Mouse (Mus musculus) limb, embryonic 10.5 days (tissue): Measurements from ENCODE around the gene D630036H23Rik. TPM values are rescaled to one million over a fixed set of nuclear protein-coding genes. Genes with fewer than 3 reads are reported as not detected.
"Not testable (repeated sequence)": the region's sequence is repeated elsewhere in the genome, so short reads cannot be mapped to it uniquely, and the experiment has no call there.

ENCODE experiments used
- DNase-seq: peaks from one replicate; pipeline ENCODE4 v3.0.0-alpha.2; 2017; ENCODE audit warnings: low spot score
- H3K27ac ChIP-seq: fragments of 300-500 bp; sonication (generic); 2 replicates; pipeline ENCODE4 v1.5.1; 2016; ENCODE audit warnings: mild to moderate bottlenecking
- H3K27me3 ChIP-seq: fragments of 300-500 bp; sonication (generic); 2 replicates; pipeline ENCODE4 v1.6.1; 2016; ENCODE audit warnings: low read depth, mild to moderate bottlenecking; ENCODE audit not compliant: poor library complexity, severe bottlenecking
- H3K36me3 ChIP-seq: fragments of 300-500 bp; sonication (generic); 2 replicates; pipeline ENCODE4 v1.6.1; 2016; ENCODE audit warnings: mild to moderate bottlenecking, moderate library complexity
- H3K4me1 ChIP-seq: fragments of 300-500 bp; sonication (generic); 2 replicates; pipeline ENCODE4 v1.6.1; 2016
- H3K4me3 ChIP-seq: fragments of 300-500 bp; sonication (generic); 2 replicates; pipeline ENCODE4 v1.5.1; 2016; ENCODE audit warnings: mild to moderate bottlenecking, moderate library complexity
- H3K9me3 ChIP-seq: fragments of 300-500 bp; sonication (generic); replicated peaks from 2 replicates; pipeline ENCODE4 v1.6.1; 2016; ENCODE audit warnings: mild to moderate bottlenecking
- WGBS: fragments of 180-500 bp; shearing (Covaris S2); methylation state at CpG from one replicate; pipeline ENCODE4 v1.1.7; 2016; 5-methylcytosine and 5-hydroxymethylcytosine counted together
- polyA plus RNA-seq: library from polyadenylated mRNA; unstranded; fragments of >200 nt; fragmentation: Nextera tagmentation; extraction: Ambion mirVana; gene quantifications from 2 replicates; pipeline ENCODE4 v1.2.1, GENCODE M21; 2016

D630036H23Rik gene
- 0.49 and 0.91 TPM in 2 replicates for polyA plus RNA-seq

- H3K36me3 ChIP-seq = no peaks in the 10 kb centered on the region
- peaks cover 25% of the 10 kb centered on the region for H3K4me1 ChIP-seq
- no peaks in the 10 kb centered on the region for H3K27me3 ChIP-seq
- peak within 1 kb of the TSS; percentile 81 for H3K4me3 ChIP-seq
- H3K9me3 ChIP-seq = no peaks in the 10 kb centered on the region
- WGBS = under 1% methylated on average over 64 of the region's 64 CpGs
- H3K27ac ChIP-seq = peak within 1 kb of the TSS; percentile 99
- DNase-seq = peak; percentile 90
Measured at GRCm38 (mm10) chr12:36381441-36382340, at the start of gene D630036H23Rik, which contains the start of gene Ispd. TSS of gene D630036H23Rik (minus strand) at chr12:36382181. TSS of gene Ispd (plus strand) at chr12:36381450.

GRCm38 (mm10) chr12:36426163-36427045, 44.4 kb upstream of the D630036H23Rik start:
- WGBS = 76% methylated on average over 15 of the region's 15 CpGs
- H3K36me3 ChIP-seq = no peaks in the 10 kb centered on the region
- 0 out of 2 replicates have a peak, but pooled peaks cover 3% of the 10 kb centered on the region for H3K4me1 ChIP-seq
- no peaks in the 10 kb centered on the region for H3K27me3 ChIP-seq
- H3K9me3 ChIP-seq = no peaks in the 10 kb centered on the region
- no peak for DNase-seq
- no peak overlapping the region for H3K27ac ChIP-seq
- H3K4me3 ChIP-seq = no peak overlapping the region

- DNase-seq = no peak
- no peaks in the 10 kb centered on the region for H3K27me3 ChIP-seq
- H3K4me3 ChIP-seq = no peak overlapping the region
- 94% methylated on average over 7 of the region's 7 CpGs for WGBS
- H3K36me3 ChIP-seq = no peaks in the 10 kb centered on the region
- 0 out of 2 replicates have a peak, but pooled peaks cover 3% of the 10 kb centered on the region for H3K4me1 ChIP-seq
- no peak overlapping the region for H3K27ac ChIP-seq
- no peaks in the 10 kb centered on the region for H3K9me3 ChIP-seq
Measured at GRCm38 (mm10) chr12:36425258-36425657, 43.3 kb upstream of the D630036H23Rik start.

- 0 out of 2 replicates have a peak overlapping the region, but pooled peaks have one; percentile 19 for H3K27ac ChIP-seq
- H3K27me3 ChIP-seq = no peaks in the 10 kb centered on the region
- WGBS = 70% methylated on average over 10 of the region's 10 CpGs
- H3K4me3 ChIP-seq = no peak overlapping the region
- H3K36me3 ChIP-seq = no peaks in the 10 kb centered on the region
- no peaks in the 10 kb centered on the region for H3K9me3 ChIP-seq
- no peak for DNase-seq
- H3K4me1 ChIP-seq = 0 out of 2 replicates have a peak, but pooled peaks cover 3% of the 10 kb centered on the region
Measured at GRCm38 (mm10) chr12:36423677-36424076, 41.7 kb upstream of the D630036H23Rik start.

DNA sequence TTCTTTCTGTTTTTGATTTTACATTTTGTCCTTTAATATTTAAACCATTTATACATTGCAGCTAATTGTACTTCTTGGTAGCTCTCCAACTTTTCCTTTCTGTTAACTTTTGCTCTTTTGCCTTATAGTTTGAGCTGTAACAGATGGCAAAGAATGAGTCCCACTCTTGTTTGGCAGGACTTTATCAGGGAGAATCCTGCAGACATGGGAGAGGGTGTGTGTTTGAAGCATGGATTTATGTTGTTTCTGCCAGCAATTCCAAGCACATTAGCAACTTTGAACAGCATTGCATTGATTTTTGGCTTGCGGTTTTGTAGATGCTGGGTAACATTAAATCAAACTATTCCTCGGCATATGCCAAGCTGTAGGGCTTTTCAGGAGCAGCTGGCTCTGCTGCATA, 13.1 kb upstream of the D630036H23Rik start:
- H3K27me3 ChIP-seq = no peaks in the 10 kb centered on the region
- no peaks in the 10 kb centered on the region for H3K9me3 ChIP-seq
- H3K36me3 ChIP-seq = no peaks in the 10 kb centered on the region
- no peaks in the 10 kb centered on the region for H3K4me1 ChIP-seq
- WGBS = 94% methylated on average over 2 of the region's 2 CpGs
- DNase-seq = no peak
- H3K27ac ChIP-seq = no peak overlapping the region
- H3K4me3 ChIP-seq = no peak overlapping the region

DNA sequence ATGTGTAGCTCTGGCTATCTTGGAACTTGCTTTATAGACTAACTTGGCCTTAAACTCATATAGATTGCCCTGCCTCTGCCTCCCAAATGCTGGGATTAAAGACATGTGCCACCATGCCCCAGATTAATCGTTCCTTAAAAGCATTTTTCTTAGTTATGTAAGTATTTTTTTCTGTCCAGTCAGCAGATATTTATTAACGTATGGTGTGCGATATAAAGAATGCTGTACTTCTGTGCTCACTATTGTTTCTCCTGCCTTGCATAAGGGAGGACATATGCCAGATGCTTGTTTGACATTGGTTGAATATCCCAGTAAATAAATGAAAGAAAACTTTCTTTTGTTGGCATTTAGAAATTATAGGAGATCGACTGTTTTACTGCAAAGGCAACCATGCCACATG, 5.0 kb upstream of the D630036H23Rik start:
- no peak overlapping the region for H3K27ac ChIP-seq
- 89% methylated on average over 4 of the region's 4 CpGs for WGBS

GRCm38 (mm10) chr12:36385386-36385785, 3.4 kb upstream of the D630036H23Rik start:
- WGBS = 80% methylated on average over 6 of the region's 6 CpGs
- no peak for DNase-seq

More for the DNA sequence above, 5.0 kb upstream of the D630036H23Rik start:
- H3K27me3 ChIP-seq = no peaks in the 10 kb centered on the region
- no peak for DNase-seq
- no peaks in the 10 kb centered on the region for H3K36me3 ChIP-seq
- H3K9me3 ChIP-seq = no peaks in the 10 kb centered on the region
- H3K4me3 ChIP-seq = no peak overlapping the region
- peaks cover 3% of the 10 kb centered on the region for H3K4me1 ChIP-seq

DNA sequence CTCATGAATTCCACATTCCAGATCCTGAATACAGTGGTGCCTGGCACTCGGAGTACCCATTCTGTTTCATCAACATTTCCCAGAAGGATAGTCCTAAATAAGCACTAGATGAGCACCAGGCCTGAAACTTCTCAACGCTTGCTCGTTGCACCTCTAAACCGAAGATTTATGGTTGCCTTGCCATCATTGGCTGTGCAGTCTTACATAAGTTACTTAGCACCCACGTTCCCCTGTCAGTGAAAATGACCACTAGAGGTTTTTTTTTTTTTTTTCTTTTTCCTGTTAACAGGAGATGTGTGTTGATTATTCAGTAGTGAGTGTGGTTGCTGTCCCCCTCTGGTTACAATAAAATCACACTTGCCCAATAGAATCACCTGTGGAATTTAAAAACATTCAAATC, 1.2 kb downstream of the D630036H23Rik start:
- DNase-seq = no peak
- no peaks in the 10 kb centered on the region for H3K27me3 ChIP-seq
- H3K27ac ChIP-seq = no peak overlapping the region
- no peaks in the 10 kb centered on the region for H3K9me3 ChIP-seq
- H3K4me3 ChIP-seq = no peak overlapping the region; the same call in 1 of the 2 replicates
- WGBS = 59% methylated on average over 5 of the region's 5 CpGs
- no peaks in the 10 kb centered on the region for H3K36me3 ChIP-seq
- H3K4me1 ChIP-seq = peaks cover 25% of the 10 kb centered on the region

More at GRCm38 (mm10) chr12:36385386-36385785, 3.4 kb upstream of the D630036H23Rik start:
- Histone ChIP-seq H3K27me3 (no peaks in the 10 kb centered on the region), H3K36me3 (no peaks in the 10 kb centered on the region), H3K9me3 (no peaks in the 10 kb centered on the region), H3K4me3 (no peak overlapping the region), H3K4me1 (peaks cover 19% of the 10 kb centered on the region), H3K27ac (no peak overlapping the region)

DNA sequence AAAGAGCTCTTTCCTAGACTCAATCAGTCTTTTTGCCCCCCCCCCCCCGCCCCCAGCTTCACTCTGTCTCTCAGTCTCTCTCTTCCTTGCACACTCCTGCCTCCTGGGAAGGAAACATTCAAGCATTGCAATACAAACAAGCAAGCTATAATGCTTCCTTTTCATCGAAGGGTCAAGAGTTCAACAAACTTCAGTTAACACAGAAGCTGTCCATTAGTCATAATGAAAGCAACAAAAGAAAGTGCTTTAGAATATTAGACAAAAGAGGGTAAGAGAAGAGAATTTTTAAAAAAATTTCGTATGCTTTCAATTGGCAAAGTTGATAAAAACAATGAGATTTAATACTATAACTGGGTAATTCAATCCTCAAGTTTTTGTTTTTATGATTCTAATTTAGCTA, 1.7 kb downstream of the D630036H23Rik start:
- Histone ChIP-seq H3K4me1 (peaks cover 25% of the 10 kb centered on the region), H3K27me3 (no peaks in the 10 kb centered on the region), H3K36me3 (no peaks in the 10 kb centered on the region), H3K4me3 (no peak overlapping the region), H3K27ac (no peak overlapping the region), H3K9me3 (no peaks in the 10 kb centered on the region)
- WGBS = 68% methylated on average over 3 of the region's 3 CpGs
- no peak for DNase-seq

- not testable (repeated sequence) for H3K36me3 ChIP-seq, H3K9me3 ChIP-seq, DNase-seq, H3K4me3 ChIP-seq, H3K27ac ChIP-seq, H3K27me3 ChIP-seq
- H3K4me1 ChIP-seq = peaks cover 16% of the 10 kb centered on the region
- WGBS = 90% methylated on average over 3 of the region's 4 CpGs
Measured at GRCm38 (mm10) chr12:36376391-36376790, 5.6 kb downstream of the D630036H23Rik start.

DNA sequence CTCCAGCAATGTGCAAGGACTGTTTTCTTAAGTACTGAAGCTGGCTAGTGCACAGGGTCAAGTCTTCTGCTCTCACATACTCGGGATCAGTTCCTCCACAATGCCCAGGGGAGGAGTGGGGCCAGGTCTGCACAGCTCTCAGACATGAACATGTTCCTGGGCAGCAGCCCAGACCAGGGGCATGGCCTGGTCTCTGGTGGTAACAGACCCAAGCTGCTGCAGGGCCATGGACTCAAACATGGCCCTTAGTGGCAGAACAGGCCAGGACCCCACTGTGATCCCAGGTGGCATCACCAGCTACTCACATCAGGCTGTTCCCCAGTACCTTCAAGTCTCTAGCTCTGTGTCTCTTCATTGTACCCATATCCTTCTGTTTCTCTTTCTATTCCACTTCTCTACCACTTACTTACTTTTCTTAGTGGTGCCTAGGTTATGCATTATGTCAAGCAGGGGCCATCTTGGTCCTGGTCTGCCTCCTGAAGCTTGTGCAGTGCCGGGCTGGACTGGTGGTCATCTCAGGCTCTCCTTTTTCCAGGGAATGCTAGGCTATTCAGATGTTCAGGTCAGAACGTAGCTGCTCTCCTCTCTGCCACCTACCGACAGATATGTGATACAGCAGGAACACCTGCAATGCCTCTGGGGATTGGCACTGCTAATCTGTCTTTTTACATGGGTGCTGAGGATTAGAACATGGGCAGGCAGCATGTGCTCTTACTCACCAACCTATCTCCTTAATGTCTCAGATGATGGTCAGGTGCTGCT, 8.6 kb downstream of the D630036H23Rik start:
- DNase-seq = no peak
- no peaks in the 10 kb centered on the region for H3K9me3 ChIP-seq
- no peak overlapping the region for H3K4me3 ChIP-seq
- no peaks in the 10 kb centered on the region for H3K36me3 ChIP-seq
- 65% methylated on average over 4 of the region's 4 CpGs for WGBS
- H3K27me3 ChIP-seq = no peaks in the 10 kb centered on the region
- no peaks in the 10 kb centered on the region for H3K4me1 ChIP-seq
- no peak overlapping the region for H3K27ac ChIP-seq

DNA sequence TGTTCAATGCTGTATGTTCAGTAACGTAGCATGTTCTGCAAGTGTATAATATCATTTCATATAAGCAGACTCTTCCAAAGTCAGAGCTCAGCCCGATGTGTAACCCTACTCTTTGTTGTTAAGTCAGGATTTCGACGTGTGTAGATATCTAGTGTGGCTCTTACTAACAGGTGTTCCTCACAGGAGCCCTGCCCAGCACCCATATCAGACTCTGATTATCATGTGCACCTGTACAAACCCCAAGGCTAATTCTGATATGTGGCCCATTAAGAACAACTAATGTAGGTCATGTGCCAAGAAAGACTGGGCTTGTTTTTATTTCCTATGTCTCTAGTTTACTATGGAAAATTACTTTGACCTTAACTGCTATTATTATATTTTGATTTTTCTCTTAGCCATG, 18.0 kb downstream of the D630036H23Rik start:
- H3K9me3 ChIP-seq = no peaks in the 10 kb centered on the region
- no peaks in the 10 kb centered on the region for H3K27me3 ChIP-seq
- no peak for DNase-seq
- H3K36me3 ChIP-seq = no peaks in the 10 kb centered on the region
- no peak overlapping the region for H3K4me3 ChIP-seq
- no peaks in the 10 kb centered on the region for H3K4me1 ChIP-seq
- H3K27ac ChIP-seq = no peak overlapping the region
- WGBS = 89% methylated on average over 4 of the region's 4 CpGs
